ENCODE assay signal across 18 mouse cellular contexts in the genomic region with DNA sequence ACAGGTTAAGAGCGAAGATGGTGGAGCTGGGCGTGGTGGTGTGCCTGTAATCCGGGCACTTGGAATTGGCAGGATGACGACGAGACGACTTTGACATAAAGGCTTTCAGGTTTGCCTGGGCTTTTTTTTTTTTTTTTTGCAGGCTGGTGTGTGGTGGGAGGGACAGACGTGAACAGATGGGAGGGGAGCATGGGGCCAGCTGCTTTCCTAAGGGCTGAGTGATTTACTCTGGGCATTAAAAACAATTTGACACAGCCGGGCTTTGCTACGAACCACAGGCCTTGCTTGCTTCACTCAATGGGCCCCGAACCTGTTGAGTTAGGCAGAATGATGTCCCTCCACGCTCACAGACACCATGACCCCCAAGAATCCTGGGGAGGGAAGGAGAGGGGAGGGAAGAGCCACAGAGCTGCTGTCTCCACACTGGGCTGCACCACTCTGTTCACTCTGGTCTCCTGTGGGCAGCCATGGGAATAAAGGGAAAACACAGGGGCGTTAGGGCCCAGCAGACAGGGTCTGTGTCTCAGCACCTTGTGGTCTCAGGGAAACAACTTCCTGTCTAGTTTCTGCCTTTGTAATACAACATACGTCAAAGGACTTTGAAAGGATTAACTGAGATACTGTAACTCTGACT. TPM values are rescaled to one million over a fixed set of nuclear protein-coding genes. Genes with fewer than 3 reads are reported as not detected.
DNase-seq lines count a peak whose midpoint lies in the region; ATAC-seq and TF ChIP-seq lines count a peak whose summit lies in the region.
"Had no signal": no experiment of that assay in that cellular context is flagged by ENCODE, and none has a peak within 500 bp of the region (broad histone marks: within the 10 kb centered on the region; RNA-seq: fewer than 3 reads in every experiment).

No protein-coding gene starts in this region.

- H3K36me3 ChIP-seq in forebrain, embryonic 12.5 days (replicated peaks), result no peaks in the 10 kb centered on the region
- no peaks in the 10 kb centered on the region for H3K36me3 ChIP-seq in forebrain, embryonic 15.5 days
- no peaks in the 10 kb centered on the region for H3K36me3 ChIP-seq in stomach, embryonic 15.5 days
- H3K36me3 ChIP-seq in stomach, postnatal 0 days (ENCODE audit: control insufficient read depth, insufficient read depth, low read length), result no peaks in the 10 kb centered on the region
- H3K36me3 ChIP-seq in limb, embryonic 14.5 days (ENCODE audit: control insufficient read depth, insufficient read depth, low read length), result no peaks in the 10 kb centered on the region
- H3K36me3 ChIP-seq: G1E; liver, embryonic 15.5 days had no signal

- no peak for DNase-seq in stomach, postnatal 0 days (ENCODE audit: low spot score)
- DNase-seq in limb, embryonic 14.5 days (ENCODE audit: low spot score), result no peak
- DNase-seq in testis, postnatal 10 days (ENCODE audit: low spot score), result no peak
- no peak for DNase-seq in thymus, postnatal 4 days
- DNase-seq: adrenal gland, postnatal 36 days; heart, adult 2 months; kidney, adult 8-10 months had no signal

- ATAC-seq in forebrain, embryonic 12.5 days (ENCODE audit: low FRiP score), result 0 out of 2 replicates have a peak, but pooled peaks have one; percentile 44
- ATAC-seq in forebrain, embryonic 15.5 days (replicated peaks), result no peak
- no peak for ATAC-seq in stomach, embryonic 15.5 days (ENCODE audit: insufficient read depth, low FRiP score, low read depth)
- no peak for ATAC-seq in stomach, postnatal 0 days (ENCODE audit: low FRiP score, low TSS enrichment)
- peak; percentile 56; the same call in 1 of the 2 replicates for ATAC-seq in limb, embryonic 14.5 days (ENCODE audit: low FRiP score, low read depth)
- no peak for ATAC-seq in erythroid progenitor cell, adult 5-6 weeks (replicated peaks; ENCODE audit: low FRiP score, poor library complexity, severe bottlenecking)

- H3K4me3 ChIP-seq in forebrain, embryonic 12.5 days (replicated peaks), result no peak overlapping the region
- no peak overlapping the region for H3K4me3 ChIP-seq in forebrain, embryonic 15.5 days
- H3K4me3 ChIP-seq in stomach, embryonic 15.5 days (replicated peaks), result no peak overlapping the region
- H3K4me3 ChIP-seq in stomach, postnatal 0 days (ENCODE audit: low read depth, low read length), result no peak overlapping the region
- no peak overlapping the region for H3K4me3 ChIP-seq in limb, embryonic 14.5 days (replicated peaks; ENCODE audit: low read length)
- H3K4me3 ChIP-seq: heart, adult 2 months; liver, embryonic 15.5 days had no signal

- H3K27me3 ChIP-seq in forebrain, embryonic 12.5 days, result peaks cover 5% of the 10 kb centered on the region
- no peaks in the 10 kb centered on the region for H3K27me3 ChIP-seq in forebrain, embryonic 15.5 days
- no peaks in the 10 kb centered on the region for H3K27me3 ChIP-seq in stomach, embryonic 15.5 days (replicated peaks)
- H3K27me3 ChIP-seq in stomach, postnatal 0 days (ENCODE audit: control insufficient read depth, insufficient read depth, low read length), result no peaks in the 10 kb centered on the region
- no peaks in the 10 kb centered on the region for H3K27me3 ChIP-seq in limb, embryonic 14.5 days (ENCODE audit: control insufficient read depth, insufficient read depth, low read length)

- TF ChIP-seq CTCF in stomach, postnatal 0 days (IDR thresholded peaks at IDR 0.05; ENCODE audit: low read depth), result no peak

- H3K9me3 ChIP-seq in forebrain, embryonic 12.5 days, result no peaks in the 10 kb centered on the region
- H3K9me3 ChIP-seq in forebrain, embryonic 15.5 days, result no peaks in the 10 kb centered on the region
- H3K9me3 ChIP-seq in stomach, embryonic 15.5 days, result no peaks in the 10 kb centered on the region
- H3K9me3 ChIP-seq in stomach, postnatal 0 days (ENCODE audit: control insufficient read depth, low read length), result no peaks in the 10 kb centered on the region
- H3K9me3 ChIP-seq in limb, embryonic 14.5 days (ENCODE audit: control insufficient read depth, low read length), result no peaks in the 10 kb centered on the region
- H3K9me3 ChIP-seq: G1E; liver, embryonic 15.5 days had no signal

- H3K27ac ChIP-seq in forebrain, embryonic 12.5 days, result peak overlapping the region; percentile 63
- H3K27ac ChIP-seq in forebrain, embryonic 15.5 days (replicated peaks), result no peak overlapping the region
- peak overlapping the region; percentile 48; the same call in 1 of the 2 replicates for H3K27ac ChIP-seq in stomach, embryonic 15.5 days
- no peak overlapping the region for H3K27ac ChIP-seq in stomach, postnatal 0 days (replicated peaks)
- H3K27ac ChIP-seq in limb, embryonic 14.5 days (replicated peaks; ENCODE audit: low read depth, low read length), result no peak overlapping the region
- H3K27ac ChIP-seq: heart, adult 2 months; liver, embryonic 15.5 days; macrophage had no signal

- TF ChIP-seq EP300 in stomach, postnatal 0 days (optimal IDR thresholded peaks at IDR 0.05), result no peak

- no peak overlapping the region for H3K4me2 ChIP-seq in forebrain, embryonic 12.5 days
- H3K4me2 ChIP-seq in forebrain, embryonic 15.5 days (replicated peaks), result no peak overlapping the region
- H3K4me2 ChIP-seq in stomach, embryonic 15.5 days, result no peak overlapping the region
- H3K4me2 ChIP-seq in stomach, postnatal 0 days (replicated peaks; ENCODE audit: low read depth), result no peak overlapping the region
- H3K4me2 ChIP-seq in limb, embryonic 14.5 days (replicated peaks; ENCODE audit: low read depth, low read length, severe bottlenecking), result no peak overlapping the region
- H3K4me2 ChIP-seq: liver, embryonic 15.5 days had no signal

- H3K4me1 ChIP-seq in forebrain, embryonic 12.5 days, result peaks cover 59% of the 10 kb centered on the region
- peaks cover 11% of the 10 kb centered on the region for H3K4me1 ChIP-seq in forebrain, embryonic 15.5 days
- peaks cover 19% of the 10 kb centered on the region; the same call in 1 of the 2 replicates for H3K4me1 ChIP-seq in stomach, embryonic 15.5 days
- H3K4me1 ChIP-seq in stomach, postnatal 0 days (replicated peaks; ENCODE audit: control insufficient read depth, insufficient read depth), result no peaks in the 10 kb centered on the region; the same call in 1 of the 2 replicates
- H3K4me1 ChIP-seq in limb, embryonic 14.5 days (ENCODE audit: control insufficient read depth, insufficient read depth, low read length), result 0 out of 2 replicates have a peak, but pooled peaks cover 5% of the 10 kb centered on the region

- WGBS in forebrain, embryonic 12.5 days, result 42% methylated on average over 13 of the region's 13 CpGs
- WGBS in forebrain, embryonic 15.5 days, result 40% methylated on average over 13 of the region's 13 CpGs
- whole genome bisulfite sequencing in stomach, embryonic 15.5 days, result 48% methylated on average over 13 of the region's 13 CpGs
- 52% methylated on average over 13 of the region's 13 CpGs for WGBS in stomach, postnatal 0 days
- 35% methylated on average over 13 of the region's 13 CpGs for WGBS in limb, embryonic 14.5 days

- H3K9ac ChIP-seq in forebrain, embryonic 12.5 days, result no peak overlapping the region
- no peak overlapping the region for H3K9ac ChIP-seq in forebrain, embryonic 15.5 days (replicated peaks)
- no peak overlapping the region for H3K9ac ChIP-seq in stomach, embryonic 15.5 days
- H3K9ac ChIP-seq in stomach, postnatal 0 days (ENCODE audit: low read length), result no peak overlapping the region
- H3K9ac ChIP-seq in limb, embryonic 14.5 days (ENCODE audit: low read depth, low read length, severe bottlenecking), result no peak overlapping the region
- H3K9ac ChIP-seq: liver, embryonic 15.5 days had no signal

- TF ChIP-seq POLR2A in limb, embryonic 14.5 days (IDR thresholded peaks at IDR 0.05; ENCODE audit: borderline replicate concordance, extremely low read depth, insufficient read depth, insufficient read length), result no peak

RNA-seq across cellular contexts. Expression of a gene that starts 30.3 kb away (rescaled TPM):
- polyA plus RNA-seq in forebrain, embryonic 12.5 days (2016; fragmentation: Nextera tagmentation; extraction: Ambion mirVana), result not detected in 2 replicates
- not detected in 2 replicates for polyA plus RNA-seq in forebrain, embryonic 15.5 days (2015; fragmentation: Nextera tagmentation; extraction: Ambion mirVana)
- not detected in 2 replicates for polyA plus RNA-seq in stomach, embryonic 15.5 days (2015; fragmentation: Nextera tagmentation; extraction: Ambion mirVana)
- not detected in 2 replicates for polyA plus RNA-seq in stomach, postnatal 0 days (2015; fragmentation: Nextera tagmentation; extraction: Ambion mirVana)
- polyA plus RNA-seq in limb, embryonic 14.5 days (2012; rRNA removed), result 0.04 and 0.14 TPM in 2 replicates
- polyA plus RNA-seq in limb, embryonic 14.5 days (2014; fragmentation: Nextera tagmentation; extraction: Ambion mirVana), result not detected in 2 replicates
- total RNA-seq in erythroid progenitor cell, adult 5-6 weeks (2015; ENCODE audit: low replicate concordance), result not detected in 2 replicates
- total RNA-seq in erythroid progenitor cell, adult 5-6 weeks (2017; ENCODE audit: low replicate concordance), result not detected in 2 replicates
- total RNA-seq: adrenal gland, postnatal 36 days; heart, adult 2 months; heart, postnatal 25 days had no signal
- polyA plus RNA-seq: C2C12; cortical plate, adult 2 months; G1E; heart, adult 2 months; large intestine, adult 2 months; liver, embryonic 15.5 days; macrophage had no signal

RNA-seq across cellular contexts. Expression of a gene that starts 51.2 kb away (rescaled TPM):
- 289 and 296 TPM in 2 replicates for polyA plus RNA-seq in forebrain, embryonic 12.5 days (2016; fragmentation: Nextera tagmentation; extraction: Ambion mirVana)
- 373 and 391 TPM in 2 replicates for polyA plus RNA-seq in forebrain, embryonic 15.5 days (2015; fragmentation: Nextera tagmentation; extraction: Ambion mirVana)
- 386 and 427 TPM in 2 replicates for polyA plus RNA-seq in stomach, embryonic 15.5 days (2015; fragmentation: Nextera tagmentation; extraction: Ambion mirVana)
- 473 and 483 TPM in 2 replicates for polyA plus RNA-seq in stomach, postnatal 0 days (2015; fragmentation: Nextera tagmentation; extraction: Ambion mirVana)
- polyA plus RNA-seq in limb, embryonic 14.5 days (2012; rRNA removed), result 235 and 264 TPM in 2 replicates
- 441 and 468 TPM in 2 replicates for polyA plus RNA-seq in limb, embryonic 14.5 days (2014; fragmentation: Nextera tagmentation; extraction: Ambion mirVana)
- total RNA-seq in erythroid progenitor cell, adult 5-6 weeks (2015; ENCODE audit: low replicate concordance), result 181 and 214 TPM in 2 replicates
- total RNA-seq in erythroid progenitor cell, adult 5-6 weeks (2017; ENCODE audit: low replicate concordance), result 134 and 191 TPM in 2 replicates

RNA-seq across cellular contexts. Expression of a gene that starts 51.9 kb away (rescaled TPM):
- 22.1 and 26.5 TPM in 2 replicates for polyA plus RNA-seq in forebrain, embryonic 12.5 days (2016; fragmentation: Nextera tagmentation; extraction: Ambion mirVana)
- polyA plus RNA-seq in forebrain, embryonic 15.5 days (2015; fragmentation: Nextera tagmentation; extraction: Ambion mirVana), result 30.7 and 45.9 TPM in 2 replicates
- 16.4 and 30.4 TPM in 2 replicates for polyA plus RNA-seq in stomach, embryonic 15.5 days (2015; fragmentation: Nextera tagmentation; extraction: Ambion mirVana)
- 17.5 and 21.2 TPM in 2 replicates for polyA plus RNA-seq in stomach, postnatal 0 days (2015; fragmentation: Nextera tagmentation; extraction: Ambion mirVana)
- 12.3 and 16.7 TPM in 2 replicates for polyA plus RNA-seq in limb, embryonic 14.5 days (2012; rRNA removed)
- polyA plus RNA-seq in limb, embryonic 14.5 days (2014; fragmentation: Nextera tagmentation; extraction: Ambion mirVana), result 27.6 and 29.8 TPM in 2 replicates
- total RNA-seq in erythroid progenitor cell, adult 5-6 weeks (2015; ENCODE audit: low replicate concordance), result 13.4 and 14.4 TPM in 2 replicates
- total RNA-seq in erythroid progenitor cell, adult 5-6 weeks (2017; ENCODE audit: low replicate concordance), result 7.6 and 48.4 TPM in 2 replicates

Comparison
In these comparisons a context has a peak if more than half of its experiments do, and no peak if none do; other contexts are left out.
1. ATAC-seq: peak in forebrain, embryonic 12.5 days (single experiment) and limb, embryonic 14.5 days (single experiment); none in forebrain, embryonic 15.5 days (single experiment), stomach, embryonic 15.5 days (single experiment), stomach, postnatal 0 days (single experiment) and erythroid progenitor cell, adult 5-6 weeks (single experiment).
2. H3K27ac ChIP-seq: peak in forebrain, embryonic 12.5 days (single experiment) and stomach, embryonic 15.5 days (single experiment); none in forebrain, embryonic 15.5 days (single experiment), stomach, postnatal 0 days (single experiment) and limb, embryonic 14.5 days (single experiment).